Mouse (Mus musculus) lung, postnatal 0 days (tissue): ENCODE measurements at regions not wholly inside any gene's neighbourhood (a gene's known extent, or its start where the extent isn't known, plus 50 kb on each side); places are given as distances from the start of the nearest gene placed in this dataset.

ENCODE experiments used
- ATAC-seq: fragments of 200-750 bp; cut with Nextera tagmentation; 2 replicates; pipeline ENCODE4 v1.8.0; 2017; ENCODE audit warnings: moderate library complexity
- DNase-seq: peaks from one replicate; pipeline ENCODE4 v3.0.0-alpha.2; 2016; ENCODE audit warnings: low spot score
- H3K27ac ChIP-seq: fragments of 300-500 bp; sonication (generic); 2 replicates; pipeline ENCODE4 v1.5.1; 2014; ENCODE audit warnings: antibody characterized with exemption, mild to moderate bottlenecking, low read length, mixed read lengths
- H3K27me3 ChIP-seq: fragments of 300-500 bp; sonication (generic); replicated peaks from 2 replicates; pipeline ENCODE4 v1.6.1; 2014; ENCODE audit warnings: low read length, mixed read lengths; ENCODE audit not compliant: insufficient read depth
- H3K36me3 ChIP-seq: fragments of 300-500 bp; sonication (generic); 2 replicates; pipeline ENCODE4 v1.6.1; 2014; ENCODE audit warnings: low read length, mixed read lengths; ENCODE audit not compliant: insufficient read depth
- H3K4me1 ChIP-seq: fragments of 300-500 bp; sonication (generic); 2 replicates; pipeline ENCODE4 v1.6.1; 2014; ENCODE audit warnings: antibody characterized with exemption, low read depth, low read length, mixed read lengths; ENCODE audit not compliant: insufficient read depth
- H3K4me2 ChIP-seq: fragments of 300-500 bp; sonication (generic); replicated peaks from 2 replicates; pipeline ENCODE4 v1.6.1; 2014; ENCODE audit warnings: low read depth, mild to moderate bottlenecking, low read length, moderate library complexity, mixed read lengths
- H3K4me3 ChIP-seq: fragments of 300-500 bp; sonication (generic); 2 replicates; pipeline ENCODE4 v1.5.1; 2014; ENCODE audit warnings: low read depth, low read length
- H3K9ac ChIP-seq: fragments of 300-500 bp; sonication (generic); replicated peaks from 2 replicates; pipeline ENCODE4 v1.6.1; 2014; ENCODE audit warnings: low read depth, mild to moderate bottlenecking
- H3K9me3 ChIP-seq: fragments of 300-500 bp; sonication (generic); 2 replicates; pipeline ENCODE4 v1.6.1; 2016; ENCODE audit warnings: low read length, mixed read lengths
- CTCF ChIP-seq: IDR thresholded peaks from 2 replicates; pipeline ENCODE4 v1.5.1; 2016; ENCODE audit warnings: antibody characterized with exemption, mild to moderate bottlenecking
- EP300 ChIP-seq: IDR thresholded peaks from 2 replicates; pipeline ENCODE4 v1.6.1; 2016; ENCODE audit warnings: antibody characterized with exemption, mild to moderate bottlenecking, control low read depth
- WGBS: fragments of 180-500 bp; shearing (Covaris S2); extraction: QIAGEN DNeasy Blood & Tissue Kit; methylation state at CpG from one replicate; pipeline ENCODE4 v1.1.7; 2014; 5-methylcytosine and 5-hydroxymethylcytosine counted together

DNA sequence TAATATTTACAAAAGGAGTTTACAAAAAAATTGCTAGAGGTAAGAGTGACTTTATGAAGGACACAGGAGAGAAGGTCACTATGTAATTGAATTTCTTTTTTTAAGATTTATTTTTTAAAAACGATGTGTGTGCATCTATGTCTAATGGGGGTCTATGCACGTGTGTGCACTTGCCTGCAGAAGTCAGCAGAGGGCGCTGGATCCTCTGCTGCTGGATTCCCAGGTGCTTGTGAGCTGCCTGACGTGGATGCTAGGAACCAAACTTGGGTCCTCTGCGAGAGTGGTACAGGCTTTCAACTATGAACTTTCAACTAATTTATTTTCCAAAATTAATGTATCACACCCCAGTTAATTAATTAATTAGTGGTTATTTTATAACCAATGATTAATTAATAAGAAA, 85.0 kb downstream of the Glrx3 start:
- no peak for TF ChIP-seq CTCF
- TF ChIP-seq EP300, result no peak
- Histone ChIP-seq H3K4me1 (no peaks in the 10 kb centered on the region), H3K27ac (no peak overlapping the region), H3K4me3 (no peak overlapping the region), H3K36me3 (no peaks in the 10 kb centered on the region), H3K9ac (no peak overlapping the region), H3K4me2 (no peak overlapping the region), H3K27me3 (no peaks in the 10 kb centered on the region), H3K9me3 (no peaks in the 10 kb centered on the region)
- ATAC-seq, result no peak
- no peak for DNase-seq
- 72% methylated on average over 5 of the region's 5 CpGs for WGBS

DNA sequence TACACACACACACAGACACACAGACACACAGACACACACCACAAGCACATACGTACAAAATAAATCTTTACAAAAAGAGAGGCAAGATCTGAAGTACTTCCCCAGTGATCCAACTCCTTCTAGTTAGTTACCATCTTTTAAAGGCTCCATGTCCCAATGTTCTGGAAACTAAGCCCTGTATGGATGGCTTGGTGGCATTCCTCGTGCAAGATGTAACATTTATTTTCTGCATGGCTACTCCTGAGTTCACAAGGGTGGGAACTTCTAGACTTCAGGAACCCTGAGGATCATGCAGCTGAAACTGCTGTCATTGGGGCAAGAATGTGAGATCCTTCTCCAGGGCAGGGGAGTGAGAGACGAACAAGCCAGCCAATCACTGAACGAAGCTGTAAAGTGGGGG, 96.1 kb downstream of the Glrx3 start:
- 71% methylated on average over 4 of the region's 4 CpGs for WGBS
- H3K36me3 ChIP-seq, result no peaks in the 10 kb centered on the region
- H3K4me1 ChIP-seq, result no peaks in the 10 kb centered on the region
- no peak overlapping the region for H3K4me2 ChIP-seq
- H3K4me3 ChIP-seq, result no peak overlapping the region
- no peak overlapping the region for H3K9ac ChIP-seq
- TF ChIP-seq EP300 (no peak), CTCF (no peak)
- DNase-seq (no peak), ATAC-seq (no peak)
- H3K9me3 ChIP-seq, result no peaks in the 10 kb centered on the region
- no peaks in the 10 kb centered on the region for H3K27me3 ChIP-seq
- no peak overlapping the region for H3K27ac ChIP-seq

DNA sequence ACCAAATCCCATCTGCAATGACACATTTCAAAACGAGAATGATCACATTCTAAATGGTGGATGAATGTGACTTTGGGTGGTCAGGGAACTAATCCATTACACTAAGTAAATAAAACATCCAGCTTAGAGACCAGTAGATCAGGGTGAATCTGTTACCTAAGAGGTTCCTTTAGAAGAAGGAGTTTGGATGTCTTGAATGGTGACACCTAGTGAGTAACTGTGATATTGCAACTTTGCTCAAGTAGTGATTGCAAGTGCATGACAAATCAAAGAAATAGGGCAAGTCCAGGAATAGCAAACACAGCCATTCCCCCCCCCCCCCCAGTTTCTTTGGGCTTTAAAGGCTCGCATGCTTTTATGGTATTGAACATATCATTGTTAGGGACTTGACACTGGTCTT, 112.6 kb downstream of the Glrx3 start:
- Histone ChIP-seq H3K9ac (no peak overlapping the region), H3K4me2 (no peak overlapping the region), H3K4me3 (no peak overlapping the region), H3K4me1 (no peaks in the 10 kb centered on the region), H3K27me3 (no peaks in the 10 kb centered on the region), H3K9me3 (no peaks in the 10 kb centered on the region), H3K36me3 (no peaks in the 10 kb centered on the region), H3K27ac (no peak overlapping the region)
- peak; percentile 71 for DNase-seq
- ATAC-seq, result no peak
- TF ChIP-seq EP300 (no peak), CTCF (peak; percentile 69)
- 37% methylated on average over 2 of the region's 2 CpGs for WGBS

DNA sequence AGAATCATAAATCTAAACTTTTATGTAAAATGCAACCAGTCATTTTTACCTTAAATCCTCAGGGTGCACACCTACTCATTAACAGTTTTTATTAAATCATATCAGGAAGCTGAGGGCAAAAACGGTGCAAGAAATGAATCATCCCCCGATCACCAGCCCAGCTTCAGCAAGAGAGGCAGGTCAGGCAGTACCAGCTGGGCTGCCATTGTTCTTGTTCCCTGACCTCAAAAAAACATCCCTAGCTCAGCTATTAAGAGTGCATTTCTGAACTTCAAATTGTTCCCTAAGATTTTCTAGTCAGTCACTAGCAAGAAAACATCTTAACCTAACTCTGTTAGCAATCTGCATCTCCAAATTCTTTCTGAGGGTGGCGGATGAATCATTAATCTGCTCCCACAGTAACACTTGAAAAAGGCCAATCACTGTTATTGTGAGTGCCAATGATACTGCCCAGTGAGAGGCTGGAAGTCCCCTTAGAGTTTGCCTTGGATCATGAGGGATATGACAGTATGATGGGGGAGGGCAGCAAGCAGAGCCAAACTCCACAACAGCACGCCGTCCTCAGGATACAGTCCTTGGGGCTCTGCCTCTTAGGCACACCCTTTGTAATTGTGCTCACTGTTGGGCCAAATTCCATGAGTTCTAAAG, 115.3 kb downstream of the Glrx3 start:
- TF ChIP-seq CTCF, result no peak
- TF ChIP-seq EP300, result no peak
- H3K27ac ChIP-seq, result no peak overlapping the region
- ATAC-seq, result no peak

DNA sequence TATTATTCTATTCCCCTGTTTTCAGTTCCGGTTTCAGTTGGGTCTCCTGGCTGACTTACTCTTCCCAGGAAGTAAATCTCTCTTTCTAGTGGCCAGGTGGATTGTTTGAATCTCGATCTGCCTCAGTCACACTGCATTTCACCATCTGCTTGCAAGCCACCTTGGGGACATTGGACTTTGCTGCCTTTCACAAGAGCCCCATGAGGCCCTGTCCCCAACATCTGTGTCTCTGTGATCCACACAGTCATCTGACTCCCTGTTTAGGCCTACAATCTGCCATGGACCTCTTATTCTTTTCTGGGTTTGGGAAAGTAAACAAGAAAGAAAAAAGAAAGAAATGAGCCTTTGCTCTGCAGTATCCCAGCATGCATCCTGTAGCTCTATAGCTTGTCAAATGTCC, 118.1 kb downstream of the Glrx3 start:
- no peaks in the 10 kb centered on the region for H3K27me3 ChIP-seq
- no peak overlapping the region for H3K4me3 ChIP-seq
- ATAC-seq (no peak), DNase-seq (no peak)
- no peak overlapping the region for H3K27ac ChIP-seq
- no peak overlapping the region for H3K9ac ChIP-seq
- 62% methylated on average over 2 of the region's 2 CpGs for whole genome bisulfite sequencing
- no peaks in the 10 kb centered on the region for H3K9me3 ChIP-seq
- no peaks in the 10 kb centered on the region for H3K36me3 ChIP-seq
- no peak for TF ChIP-seq EP300
- TF ChIP-seq CTCF, result no peak
- H3K4me2 ChIP-seq, result no peak overlapping the region
- no peaks in the 10 kb centered on the region for H3K4me1 ChIP-seq

More for the DNA sequence above, 115.3 kb downstream of the Glrx3 start:
- Histone ChIP-seq H3K9ac (no peak overlapping the region), H3K4me3 (no peak overlapping the region), H3K4me2 (no peak overlapping the region), H3K27me3 (no peaks in the 10 kb centered on the region), H3K36me3 (no peaks in the 10 kb centered on the region), H3K4me1 (no peaks in the 10 kb centered on the region), H3K9me3 (no peaks in the 10 kb centered on the region)
- 68% methylated on average over 5 of the region's 5 CpGs for WGBS
- DNase-seq, result no peak

DNA sequence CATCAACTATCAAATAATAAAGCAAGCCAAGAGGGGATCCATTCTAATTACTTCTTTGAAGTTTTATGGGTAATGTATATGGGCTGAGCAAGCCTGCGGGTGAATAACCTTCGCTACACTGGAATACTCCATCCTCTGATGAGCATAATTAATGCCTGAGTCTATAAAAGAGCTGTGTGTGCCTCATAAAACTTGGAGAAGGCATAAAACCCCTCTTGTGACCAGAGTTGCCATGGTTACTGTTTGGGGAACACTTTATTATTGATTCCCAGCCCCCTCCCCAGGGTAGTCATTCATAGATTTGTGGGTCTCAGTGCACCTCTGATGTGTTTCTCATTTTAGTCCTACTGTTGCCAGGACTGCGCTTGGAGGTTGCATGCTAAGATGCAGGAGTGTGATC, 120.0 kb downstream of the Glrx3 start:
- no peaks in the 10 kb centered on the region for H3K36me3 ChIP-seq
- H3K9me3 ChIP-seq, result no peaks in the 10 kb centered on the region
- TF ChIP-seq EP300, result no peak
- TF ChIP-seq CTCF, result no peak
- no peaks in the 10 kb centered on the region for H3K4me1 ChIP-seq
- ATAC-seq, result no peak
- H3K4me3 ChIP-seq, result no peak overlapping the region
- no peak overlapping the region for H3K9ac ChIP-seq
- DNase-seq, result no peak
- H3K27me3 ChIP-seq, result no peaks in the 10 kb centered on the region
- WGBS, result 90% methylated on average over 3 of the region's 3 CpGs
- no peak overlapping the region for H3K27ac ChIP-seq
- no peak overlapping the region for H3K4me2 ChIP-seq

DNA sequence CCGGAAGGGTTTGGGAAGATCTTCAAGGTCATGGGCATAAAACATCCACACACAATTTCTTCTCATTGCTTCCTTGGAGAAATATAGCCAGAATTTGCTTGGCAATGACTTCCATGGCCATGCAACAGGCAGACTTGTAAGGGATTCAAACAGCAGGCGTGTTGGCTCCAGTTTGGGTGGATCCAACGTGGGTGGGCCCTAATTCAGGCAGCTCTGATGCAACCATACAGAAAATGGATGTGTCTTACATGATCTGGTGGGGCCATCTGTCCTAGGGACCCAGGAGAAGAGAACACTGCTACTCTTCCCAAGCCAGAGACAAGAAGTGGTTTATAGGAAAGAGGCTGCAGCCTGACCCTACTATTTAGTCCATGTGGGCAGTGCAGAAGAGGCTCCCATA, 121.5 kb downstream of the Glrx3 start:
- H3K9me3 ChIP-seq, result no peaks in the 10 kb centered on the region
- no peaks in the 10 kb centered on the region for H3K4me1 ChIP-seq
- no peak for ATAC-seq
- H3K9ac ChIP-seq, result no peak overlapping the region
- no peak overlapping the region for H3K27ac ChIP-seq
- H3K4me2 ChIP-seq, result no peak overlapping the region
- 75% methylated on average over 3 of the region's 3 CpGs for WGBS
- DNase-seq, result no peak
- no peaks in the 10 kb centered on the region for H3K36me3 ChIP-seq
- H3K4me3 ChIP-seq, result no peak overlapping the region
- TF ChIP-seq CTCF, result no peak
- no peak for TF ChIP-seq EP300
- H3K27me3 ChIP-seq, result no peaks in the 10 kb centered on the region
